Mouse (Mus musculus): ENCODE measurements around the gene Cpd.

DNA sequence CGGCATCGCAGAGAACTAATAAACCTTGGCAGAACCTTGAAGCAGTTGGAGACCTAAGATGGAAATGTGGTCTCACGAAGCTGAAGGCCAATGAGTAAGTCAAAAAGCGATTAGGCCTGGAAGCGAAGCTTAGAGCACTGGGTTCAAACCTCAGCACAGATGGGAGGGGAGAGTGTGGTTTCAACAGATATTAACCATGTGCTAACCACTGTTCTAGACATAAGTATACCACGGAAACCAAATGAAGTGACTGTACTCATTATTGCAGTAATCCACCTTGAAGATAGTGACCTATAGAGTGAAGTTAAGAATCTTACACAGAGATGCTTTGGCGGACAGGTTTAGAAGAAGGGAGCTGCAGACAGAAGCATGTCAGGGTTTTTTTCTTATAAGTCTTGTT is 44.4 kb upstream of the Cpd start:
- TF ChIP-seq CTCF (IDR thresholded peaks at IDR 0.05; ENCODE audit: low read depth, low read length), result no peak
- no peak for TF ChIP-seq POLR2A (IDR thresholded peaks at IDR 0.05; ENCODE audit: borderline replicate concordance, low read depth, low read length)

All from bone marrow macrophage, adult 2 months (primary cell).